Mouse (Mus musculus) C2C12 (cell line): Measurements from ENCODE around the gene Serpina12. TPM values are rescaled to one million over a fixed set of nuclear protein-coding genes. Genes with fewer than 3 reads are reported as not detected.
A peak's percentile ranks its signal among the peaks of the same experiment; 100 is the strongest.

Experiments used
- H3K27me3 ChIP-seq: one replicate; pipeline ENCODE4 v1.6.1; 2011; ENCODE audit not compliant: control insufficient read depth, insufficient read depth, insufficient read length
- H3K36me3 ChIP-seq: one replicate; pipeline ENCODE4 v1.6.1; 2011; ENCODE audit not compliant: control insufficient read depth, insufficient read depth
- H3K4me3 ChIP-seq: one replicate; pipeline ENCODE4 v1.5.1; 2011; ENCODE audit warnings: mild to moderate bottlenecking, control low read depth; ENCODE audit not compliant: poor library complexity, insufficient read depth, severe bottlenecking
- H3K79me2 ChIP-seq: one replicate; pipeline ENCODE4 v1.6.1; 2011; ENCODE audit not compliant: control insufficient read depth, insufficient read depth
- H3K79me3 ChIP-seq: one replicate; pipeline ENCODE4 v1.6.1; 2011; ENCODE audit warnings: low read depth, control low read depth
- H3ac ChIP-seq: one replicate; pipeline ENCODE3; 2011; ENCODE audit warnings: low read depth; ENCODE audit not compliant: control insufficient read depth, insufficient read length
- CEBPB ChIP-seq: IDR thresholded peaks from one replicate; pipeline ENCODE4 v1.6.1; 2011; ENCODE audit warnings: low read depth, mild to moderate bottlenecking, control low read depth, moderate library complexity
- CTCF ChIP-seq: IDR thresholded peaks from one replicate; pipeline ENCODE4 v1.5.1; 2011; ENCODE audit not compliant: control insufficient read depth, insufficient read depth, insufficient read length
- FOSL1 ChIP-seq: IDR thresholded peaks from one replicate; pipeline ENCODE4 v1.8.0; 2011; ENCODE audit warnings: mild to moderate bottlenecking, low read length; ENCODE audit not compliant: poor library complexity, insufficient read depth, severe bottlenecking
- MAX ChIP-seq: IDR thresholded peaks from one replicate; pipeline ENCODE4 v1.6.1; 2011; ENCODE audit warnings: mild to moderate bottlenecking, control low read depth
- MYOD1 ChIP-seq: IDR thresholded peaks from one replicate; pipeline ENCODE4 v1.6.1; 2011; ENCODE audit warnings: low read depth; ENCODE audit not compliant: control insufficient read depth, insufficient read length
- MYOG ChIP-seq: IDR thresholded peaks from one replicate; pipeline ENCODE4 v1.6.1; 2011; ENCODE audit not compliant: control insufficient read depth, insufficient read length; ENCODE audit errors: extremely low read depth
- USF1 ChIP-seq: IDR thresholded peaks from one replicate; pipeline ENCODE4 v1.6.1; 2011; ENCODE audit warnings: low read depth, mild to moderate bottlenecking, control low read depth, moderate library complexity
- long read RNA-seq, 2 experiments: library from polyadenylated mRNA; unstranded; transcript quantifications; one replicate each; pipeline ENCODE4 v2.0.0; 2019 to 2020
- polyA plus RNA-seq: library from polyadenylated mRNA; unstranded; fragments of >200 nt; fragmentation: generic; extraction: Trizol; gene quantifications from one replicate; pipeline ENCODE4 v1.2.1, GENCODE M21; 2012; ENCODE audit warnings: missing spikeins

The Serpina12 gene
- polyA plus RNA-seq: not detected
- long read RNA-seq, experiment 1: 0 reads
- long read RNA-seq, experiment 2: 0 reads

GRCm38 (mm10) chr12:104044343-104044742, at the start of gene Serpina12:
Gene Serpina12, minus strand, starts transcription at chr12:104044443.
- H3ac ChIP-seq: no peak within 1 kb of the TSS
- TF ChIP-seq CEBPB: no peak
- H3K79me2 ChIP-seq: no peaks in the 10 kb centered on the region
- H3K4me3 ChIP-seq: no peak within 1 kb of the TSS
- H3K36me3 ChIP-seq: no peaks in the 10 kb centered on the region
- H3K27me3 ChIP-seq: no peaks in the 10 kb centered on the region
- no peaks in the 10 kb centered on the region for H3K79me3 ChIP-seq

- H3K79me3 ChIP-seq: no peaks in the 10 kb centered on the region
- H3K36me3 ChIP-seq: no peaks in the 10 kb centered on the region
- no peaks in the 10 kb centered on the region for H3K27me3 ChIP-seq
- H3ac ChIP-seq: no peak overlapping the region
- TF ChIP-seq MAX (no peak), CEBPB (no peak), CTCF (no peak), MYOG (no peak), FOSL1 (no peak), USF1 (no peak), MYOD1 (no peak)
- no peak overlapping the region for H3K4me3 ChIP-seq
- no peaks in the 10 kb centered on the region for H3K79me2 ChIP-seq
Observed at GRCm38 (mm10) chr12:104091303-104091702, 47.1 kb upstream of the Serpina12 start.

- H3K36me3 ChIP-seq: no peaks in the 10 kb centered on the region
- H3K4me3 ChIP-seq: no peak overlapping the region
- no peak for TF ChIP-seq MYOG
- no peaks in the 10 kb centered on the region for H3K79me2 ChIP-seq
- no peak overlapping the region for H3ac ChIP-seq
- H3K79me3 ChIP-seq: no peaks in the 10 kb centered on the region
- no peaks in the 10 kb centered on the region for H3K27me3 ChIP-seq
Observed at GRCm38 (mm10) chr12:104090119-104090518, 45.9 kb upstream of the Serpina12 start.

GRCm38 (mm10) chr12:104072286-104072685, 28.0 kb upstream of the Serpina12 start:
- TF ChIP-seq MYOG: no peak
- no peak for TF ChIP-seq MAX
- no peak for TF ChIP-seq CEBPB
- TF ChIP-seq USF1: no peak
- TF ChIP-seq FOSL1: no peak
- no peak for TF ChIP-seq MYOD1
- TF ChIP-seq CTCF: no peak
- Histone ChIP-seq H3K36me3 (no peaks in the 10 kb centered on the region), H3K79me2 (no peaks in the 10 kb centered on the region), H3ac (no peak overlapping the region), H3K27me3 (peaks cover 10% of the 10 kb centered on the region), H3K4me3 (no peak overlapping the region), H3K79me3 (no peaks in the 10 kb centered on the region)

GRCm38 (mm10) chr12:104071708-104072107, 27.5 kb upstream of the Serpina12 start:
- H3ac ChIP-seq: no peak overlapping the region
- H3K79me3 ChIP-seq: no peaks in the 10 kb centered on the region
- H3K36me3 ChIP-seq: no peaks in the 10 kb centered on the region
- H3K79me2 ChIP-seq: no peaks in the 10 kb centered on the region
- no peak overlapping the region for H3K4me3 ChIP-seq
- no peak for TF ChIP-seq MYOD1
- TF ChIP-seq FOSL1: no peak
- no peak for TF ChIP-seq USF1
- TF ChIP-seq MYOG: no peak
- TF ChIP-seq CTCF: no peak
- TF ChIP-seq MAX: no peak
- no peak for TF ChIP-seq CEBPB
- peaks cover 10% of the 10 kb centered on the region for H3K27me3 ChIP-seq

GRCm38 (mm10) chr12:104069620-104070019, 25.4 kb upstream of the Serpina12 start:
- H3K79me2 ChIP-seq: no peaks in the 10 kb centered on the region
- H3K4me3 ChIP-seq: no peak overlapping the region
- H3K79me3 ChIP-seq: no peaks in the 10 kb centered on the region
- no peak for TF ChIP-seq MYOD1
- peak; percentile 76 for TF ChIP-seq CTCF
- no peak for TF ChIP-seq FOSL1
- no peak for TF ChIP-seq CEBPB
- no peak overlapping the region for H3ac ChIP-seq
- H3K27me3 ChIP-seq: peaks cover 10% of the 10 kb centered on the region
- H3K36me3 ChIP-seq: no peaks in the 10 kb centered on the region

- TF ChIP-seq MYOG (no peak), CEBPB (no peak), FOSL1 (no peak)
- H3K79me2 ChIP-seq: no peaks in the 10 kb centered on the region
- H3K4me3 ChIP-seq: no peak overlapping the region
- H3K79me3 ChIP-seq: no peaks in the 10 kb centered on the region
- H3K27me3 ChIP-seq: peaks cover 4% of the 10 kb centered on the region
- H3ac ChIP-seq: no peak overlapping the region
- no peaks in the 10 kb centered on the region for H3K36me3 ChIP-seq
Observed at GRCm38 (mm10) chr12:104067549-104067948, 23.3 kb upstream of the Serpina12 start.
